Mouse (Mus musculus) embryonic fibroblast, embryonic 13.5 days (primary cell): ENCODE results near the gene Polr2j. TPM values are rescaled to one million over a fixed set of nuclear protein-coding genes. Genes with fewer than 3 reads are reported as not detected.
"Not testable (repeated sequence)": the region's sequence is repeated elsewhere in the genome, so short reads cannot be mapped to it uniquely, and the experiment has no call there.

Source experiments
- H3K27ac ChIP-seq: 2 replicates; pipeline ENCODE4 v1.5.1; 2012; ENCODE audit warnings: low read length, control low read depth, inconsistent platforms; ENCODE audit not compliant: insufficient read depth
- H3K4me1 ChIP-seq: 2 replicates; pipeline ENCODE4 v1.6.1; 2011; ENCODE audit warnings: low read length; ENCODE audit not compliant: control insufficient read depth, insufficient read depth
- H3K4me3 ChIP-seq: 2 replicates; pipeline ENCODE4 v1.5.1; 2011; ENCODE audit warnings: mild to moderate bottlenecking, control low read depth, low read length; ENCODE audit not compliant: insufficient read depth
- CTCF ChIP-seq: IDR thresholded peaks from 2 replicates; pipeline ENCODE4 v1.5.1; 2011; ENCODE audit warnings: mild to moderate bottlenecking, control low read depth, low read length, moderate library complexity, borderline replicate concordance; ENCODE audit not compliant: insufficient read depth
- POLR2A ChIP-seq: IDR thresholded peaks from 2 replicates; pipeline ENCODE4 v1.6.1; 2011; ENCODE audit warnings: low read depth, mild to moderate bottlenecking, control low read depth, low read length, moderate library complexity
- polyA plus RNA-seq: library from polyadenylated mRNA; stranded (reverse); fragments of >200 nt; gene quantifications from 2 replicates; pipeline ENCODE4 v1.2.4, GENCODE M21; 2011; ENCODE audit warnings: low read depth; ENCODE audit not compliant: missing spikeins, insufficient read length

Polr2j gene
- polyA plus RNA-seq, 1 experiment = 67.7 TPM

GRCm38 (mm10) chr5:136137658-136138274 lies 21.3 kb downstream of the Polr2j start:
- Histone ChIP-seq H3K4me3 (no peak overlapping the region), H3K27ac (no peak overlapping the region)
- TF ChIP-seq POLR2A (no peak), CTCF (peak; percentile 65; the same call in 1 of the 2 replicates)

GRCm38 (mm10) chr5:136139393-136139792 lies 23.0 kb downstream of the Polr2j start:
- 0 out of 2 replicates have a peak, but pooled peaks cover 2% of the 10 kb centered on the region for H3K4me1 ChIP-seq
- TF ChIP-seq CTCF = no peak
- TF ChIP-seq POLR2A = no peak
- no peak overlapping the region for H3K4me3 ChIP-seq
- no peak overlapping the region for H3K27ac ChIP-seq

More at GRCm38 (mm10) chr5:136137658-136138274, 21.3 kb downstream of the Polr2j start:
- H3K4me1 ChIP-seq = 0 out of 2 replicates have a peak, but pooled peaks cover 2% of the 10 kb centered on the region

DNA sequence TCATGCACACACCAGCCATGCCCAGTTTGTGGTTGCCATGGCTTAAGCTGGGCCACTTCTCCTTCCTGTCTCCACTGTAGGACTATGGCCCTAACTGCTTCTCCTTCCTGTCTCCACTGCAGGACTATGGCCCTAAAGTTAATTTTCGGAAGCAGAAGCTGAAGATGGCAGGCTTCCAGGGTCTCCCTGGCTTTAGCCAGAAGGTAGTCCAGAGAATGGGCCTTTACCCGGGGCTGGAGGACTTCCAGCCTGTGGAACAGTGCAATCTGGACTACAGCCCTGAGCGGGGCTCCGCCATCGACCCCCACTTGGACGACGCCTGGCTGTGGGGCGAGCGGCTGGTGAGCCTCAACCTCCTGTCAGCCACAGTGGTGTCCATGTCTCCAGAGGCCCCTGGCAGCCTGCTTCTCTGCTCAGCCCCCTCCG lies 23.6 kb downstream of the Polr2j start:
- H3K27ac ChIP-seq = no peak overlapping the region
- H3K4me1 ChIP-seq = no peaks in the 10 kb centered on the region
- TF ChIP-seq POLR2A (no peak), CTCF (no peak)

GRCm38 (mm10) chr5:136142746-136143145 lies 26.3 kb downstream of the Polr2j start:
- no peak overlapping the region for H3K4me3 ChIP-seq
- no peaks in the 10 kb centered on the region for H3K4me1 ChIP-seq
- H3K27ac ChIP-seq = no peak overlapping the region
- TF ChIP-seq CTCF (no peak), POLR2A (no peak)

More for the DNA sequence above, 23.6 kb downstream of the Polr2j start:
- H3K4me3 ChIP-seq = no peak overlapping the region

- no peak overlapping the region for H3K4me3 ChIP-seq
- no peaks in the 10 kb centered on the region for H3K4me1 ChIP-seq
- no peak overlapping the region for H3K27ac ChIP-seq
- no peak for TF ChIP-seq CTCF
- no peak for TF ChIP-seq POLR2A
These were observed 26.8 kb downstream of the Polr2j start for GRCm38 (mm10) chr5:136143161-136143755.

DNA sequence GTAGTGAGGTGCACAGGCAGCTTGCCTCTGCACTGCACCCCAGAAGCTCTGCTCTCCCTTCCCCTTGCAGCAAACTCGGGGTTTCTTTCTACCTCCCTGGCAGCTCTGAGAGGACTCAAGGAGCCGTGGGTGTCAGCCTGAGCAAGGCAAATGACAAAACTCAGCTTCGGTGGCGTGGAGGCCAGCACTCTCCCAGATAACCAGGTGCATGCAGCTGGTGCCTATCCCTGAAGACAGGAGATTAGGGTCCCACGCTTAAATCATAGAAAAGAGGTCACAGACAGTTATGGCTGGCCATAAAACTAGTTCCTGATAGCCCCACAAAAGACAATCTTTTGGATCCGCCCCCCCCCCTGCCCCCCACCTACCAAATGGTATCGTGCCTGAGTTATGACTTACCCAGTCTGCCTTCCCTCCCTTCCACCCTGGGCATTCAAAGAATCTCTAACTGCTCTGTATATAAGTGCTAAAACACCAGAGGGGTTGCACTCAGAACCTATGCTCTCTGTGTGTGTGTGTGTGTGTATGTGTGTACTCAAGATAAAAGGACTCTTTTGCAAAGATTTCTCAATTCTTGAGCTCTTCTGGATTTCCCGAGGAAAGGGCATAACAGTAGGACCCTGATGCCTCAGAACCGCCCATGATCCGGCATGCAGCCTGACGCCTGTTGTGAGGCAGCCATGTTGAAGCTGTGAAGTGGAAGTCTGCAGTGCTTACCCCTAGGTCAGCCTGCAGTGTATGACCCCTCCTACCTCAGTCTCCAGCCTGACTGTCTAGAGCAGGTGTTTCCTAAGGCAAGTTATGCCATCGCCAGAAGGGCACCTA lies 28.4 kb downstream of the Polr2j start:
- no peak overlapping the region for H3K4me3 ChIP-seq
- no peak overlapping the region for H3K27ac ChIP-seq
- no peak for TF ChIP-seq POLR2A
- TF ChIP-seq CTCF = no peak
- H3K4me1 ChIP-seq = no peaks in the 10 kb centered on the region

- Histone ChIP-seq H3K4me3 (no peak overlapping the region), H3K27ac (no peak overlapping the region), H3K4me1 (no peaks in the 10 kb centered on the region)
- TF ChIP-seq CTCF (no peak), POLR2A (no peak)
These were observed 30.5 kb downstream of the Polr2j start for GRCm38 (mm10) chr5:136146936-136147335.

DNA sequence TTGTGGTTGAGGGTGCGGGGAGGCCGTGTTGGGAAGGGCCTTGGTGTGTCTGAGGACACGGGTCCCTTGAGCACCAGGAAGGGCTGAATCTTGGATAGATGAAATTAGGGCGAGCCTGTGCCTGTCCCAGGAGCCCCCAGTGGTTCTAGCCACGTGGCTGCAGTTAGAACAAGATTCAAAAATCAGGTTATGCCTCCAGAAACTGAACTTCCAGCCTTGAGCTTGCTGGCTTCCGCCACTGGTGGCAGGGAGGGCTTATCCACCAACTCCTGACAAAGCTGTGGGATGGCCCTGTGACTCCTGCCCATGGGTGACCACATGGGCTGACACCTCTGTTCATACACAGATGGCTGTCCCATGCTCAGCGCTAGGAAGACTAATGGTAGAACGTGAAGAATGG lies 31.3 kb downstream of the Polr2j start:
- H3K4me1 ChIP-seq = no peaks in the 10 kb centered on the region
- no peak overlapping the region for H3K27ac ChIP-seq
- TF ChIP-seq CTCF = no peak
- no peak overlapping the region for H3K4me3 ChIP-seq

GRCm38 (mm10) chr5:136149134-136149576 lies 32.7 kb downstream of the Polr2j start:
- not testable (repeated sequence) for H3K4me3 ChIP-seq

GRCm38 (mm10) chr5:136152365-136152764 lies 35.9 kb downstream of the Polr2j start:
- Histone ChIP-seq H3K4me3 (no peak overlapping the region), H3K4me1 (no peaks in the 10 kb centered on the region), H3K27ac (no peak overlapping the region)
- TF ChIP-seq CTCF (no peak), POLR2A (no peak)

More at GRCm38 (mm10) chr5:136149134-136149576, 32.7 kb downstream of the Polr2j start:
- not testable (repeated sequence) for H3K4me1 ChIP-seq, H3K27ac ChIP-seq
